Mouse (Mus musculus): Measurements from ENCODE around the gene Gpr19.

The Gpr19 gene

GRCm38 (mm10) chr6:134898095-134898965 lies at the start of gene Gpr19:
Gene Gpr19, minus strand, starts transcription at chr6:134898578.
- peak; percentile 93 for DNase-seq

- DNase-seq: peak; percentile 68 to 81
These were observed 49.1 kb upstream of the Gpr19 start for GRCm38 (mm10) chr6:134947311-134948087.

GRCm38 (mm10) chr6:134946858-134947257 lies 48.5 kb upstream of the Gpr19 start:
- no peak for DNase-seq

- DNase-seq: no peak
These were observed 47.7 kb upstream of the Gpr19 start for GRCm38 (mm10) chr6:134946054-134946453.

GRCm38 (mm10) chr6:134943759-134944407 lies 45.5 kb upstream of the Gpr19 start:
- no peak for DNase-seq

GRCm38 (mm10) chr6:134939781-134940180 lies 41.4 kb upstream of the Gpr19 start:
- DNase-seq: no peak

GRCm38 (mm10) chr6:134934305-134934704 lies 35.9 kb upstream of the Gpr19 start:
- DNase-seq: no peak

- DNase-seq: no peak
These were observed 34.8 kb upstream of the Gpr19 start for GRCm38 (mm10) chr6:134933207-134933558.

GRCm38 (mm10) chr6:134932486-134933206 lies 34.3 kb upstream of the Gpr19 start:
- DNase-seq: no peak

- no peak for DNase-seq
These were observed 32.8 kb upstream of the Gpr19 start for GRCm38 (mm10) chr6:134931146-134931545.

GRCm38 (mm10) chr6:134930383-134930782 lies 32.0 kb upstream of the Gpr19 start:
- DNase-seq: no peak

- no peak for DNase-seq
These were observed 31.5 kb upstream of the Gpr19 start for GRCm38 (mm10) chr6:134929926-134930325.

GRCm38 (mm10) chr6:134928889-134929310 lies 30.5 kb upstream of the Gpr19 start:
- peak; percentile 53 to 55 for DNase-seq

GRCm38 (mm10) chr6:134928096-134928888 lies 29.9 kb upstream of the Gpr19 start:
- DNase-seq: peak; percentile 74 to 75

- DNase-seq: no peak
These were observed 29.3 kb upstream of the Gpr19 start for GRCm38 (mm10) chr6:134927595-134928095.

GRCm38 (mm10) chr6:134926803-134927594 lies 28.6 kb upstream of the Gpr19 start:
- DNase-seq: peak; percentile 46 to 63

GRCm38 (mm10) chr6:134926338-134926705 lies 27.9 kb upstream of the Gpr19 start:
- no peak for DNase-seq

- DNase-seq: no peak
These were observed 27.4 kb upstream of the Gpr19 start for GRCm38 (mm10) chr6:134925673-134926337.

- no peak for DNase-seq
These were observed 25.9 kb upstream of the Gpr19 start for GRCm38 (mm10) chr6:134924262-134924661.

GRCm38 (mm10) chr6:134923670-134924069 lies 25.3 kb upstream of the Gpr19 start:
- DNase-seq: no peak

Measured in cerebellum, adult 18-20 months (tissue).